Mouse (Mus musculus) MEL (cell line): ENCODE measurements at regions not wholly inside any gene's neighbourhood (a gene's known extent, or its start where the extent isn't known, plus 50 kb on each side); places are given as distances from the start of the nearest gene placed in this dataset.

ENCODE experiments used
- CTCF ChIP-seq, 3 experiments: IDR thresholded peaks in 2 of 3; conservative IDR thresholded peaks in 1 of 3; 2 replicates each; pipeline ENCODE4 v1.5.1; 2011 to 2012; ENCODE audit warnings: low read length in 3 of 3, low read depth in 2 of 3, mild to moderate bottlenecking in 2 of 3, improper control_type of control experiment in 1 of 3, inconsistent platforms in 1 of 3, mixed read lengths in 1 of 3, moderate library complexity in 1 of 3; ENCODE audit not compliant: control insufficient read depth in 1 of 3, insufficient read depth in 1 of 3, poor library complexity in 1 of 3, severe bottlenecking in 1 of 3
- EP300 ChIP-seq, 2 experiments: IDR thresholded peaks; 2 replicates each; pipeline ENCODE4 v1.6.1; 2011; ENCODE audit warnings: improper control_type of control experiment in 2 of 2, low read length in 2 of 2, low read depth in 1 of 2, mild to moderate bottlenecking in 1 of 2
- GABPA ChIP-seq: IDR thresholded peaks from 2 replicates; pipeline ENCODE4 v1.6.1; 2012; ENCODE audit warnings: low read depth, mild to moderate bottlenecking, inconsistent platforms, low read length, improper control_type of control experiment, moderate library complexity
- KAT2A ChIP-seq: conservative IDR thresholded peaks from 2 replicates; pipeline ENCODE4 v1.6.1; 2012; ENCODE audit warnings: low read depth, low read length, improper control_type of control experiment, inconsistent platforms
- NELFE ChIP-seq: IDR thresholded peaks from 2 replicates; pipeline ENCODE4 v1.6.1; 2011; ENCODE audit warnings: low read depth, low read length, improper control_type of control experiment
- POLR2A ChIP-seq, 2 experiments: IDR thresholded peaks; 2 replicates each; pipeline ENCODE4 v1.6.1; 2011 to 2012; ENCODE audit warnings: low read length in 2 of 2, mild to moderate bottlenecking in 2 of 2, control low read depth in 1 of 2, improper control_type of control experiment in 1 of 2, low read depth in 1 of 2, moderate library complexity in 1 of 2; ENCODE audit not compliant: control insufficient read depth in 1 of 2, insufficient read depth in 1 of 2, poor library complexity in 1 of 2
- TCF12 ChIP-seq: IDR thresholded peaks from 2 replicates; pipeline ENCODE4 v1.6.1; 2014; ENCODE audit warnings: low read depth, mild to moderate bottlenecking, inconsistent platforms, low read length, improper control_type of control experiment, moderate library complexity
- UBTF ChIP-seq: IDR thresholded peaks from 2 replicates; pipeline ENCODE4 v1.6.1; 2012; ENCODE audit warnings: low read depth, mild to moderate bottlenecking, inconsistent platforms, low read length, improper control_type of control experiment, moderate library complexity, borderline replicate concordance; ENCODE audit not compliant: insufficient read depth
- USF1 ChIP-seq: IDR thresholded peaks from 2 replicates; pipeline ENCODE4 v1.6.1; 2014; ENCODE audit warnings: low read depth, mild to moderate bottlenecking, inconsistent platforms, low read length, improper control_type of control experiment, moderate library complexity
- USF2 ChIP-seq, 2 experiments: IDR thresholded peaks; 2 replicates each; pipeline ENCODE4 v1.6.1; 2011 to 2012; ENCODE audit warnings: improper control_type of control experiment in 2 of 2, low read length in 2 of 2, borderline replicate concordance in 1 of 2, inconsistent platforms in 1 of 2, low read depth in 1 of 2, mild to moderate bottlenecking in 1 of 2; ENCODE audit not compliant: insufficient read depth in 1 of 2

GRCm38 (mm10) chr15:56518379-56518778 lies 959.0 kb downstream of the Slc22a22 start:
- TF ChIP-seq USF1 = no peak
- no peak for TF ChIP-seq CTCF (IDR thresholded peaks at IDR 0.05 in 2 of 3, conservative IDR thresholded peaks at IDR 0.05 in 1 of 3; ENCODE audit: control insufficient read depth in 1 of 3, insufficient read depth in 1 of 3, low read depth in 2 of 3, low read length in 3 of 3, poor library complexity in 1 of 3, severe bottlenecking in 1 of 3)
- no peak for TF ChIP-seq EP300 (IDR thresholded peaks at IDR 0.05; ENCODE audit: low read depth in 1 of 2, low read length in 2 of 2)
- no peak for TF ChIP-seq TCF12
- no peak for TF ChIP-seq UBTF
- TF ChIP-seq KAT2A = no peak
- TF ChIP-seq GABPA = no peak
- no peak for TF ChIP-seq USF2 (IDR thresholded peaks at IDR 0.05; ENCODE audit: borderline replicate concordance in 1 of 2, insufficient read depth in 1 of 2, low read depth in 1 of 2, low read length in 2 of 2)
- no peak for TF ChIP-seq POLR2A (IDR thresholded peaks at IDR 0.05; ENCODE audit: control insufficient read depth in 1 of 2, insufficient read depth in 1 of 2, low read depth in 1 of 2, low read length in 2 of 2, poor library complexity in 1 of 2)
- no peak for TF ChIP-seq NELFE
